Mouse (Mus musculus) olfactory bulb, adult 2 months (tissue): ENCODE data around the gene Stat3. TPM values are rescaled to one million over a fixed set of nuclear protein-coding genes. Genes with fewer than 3 reads are reported as not detected.

Experiments used
- H3K27ac ChIP-seq: fragments of 200-500 bp; 2 replicates; pipeline ENCODE4 v1.5.1; 2012; ENCODE audit warnings: low read depth, low read length; ENCODE audit not compliant: insufficient read depth
- H3K4me1 ChIP-seq: fragments of 200-500 bp; 2 replicates; pipeline ENCODE4 v1.6.1; 2012; ENCODE audit warnings: low read length; ENCODE audit not compliant: control insufficient read depth, insufficient read depth
- H3K4me3 ChIP-seq: fragments of 200-500 bp; 2 replicates; pipeline ENCODE4 v1.5.1; 2012; ENCODE audit warnings: mild to moderate bottlenecking, low read depth, low read length, moderate library complexity; ENCODE audit not compliant: insufficient read depth
- CTCF ChIP-seq: fragments of 200-500 bp; IDR thresholded peaks from 2 replicates; pipeline ENCODE4 v1.5.1; 2012; ENCODE audit warnings: low read depth, mild to moderate bottlenecking, low read length, moderate library complexity; ENCODE audit not compliant: insufficient read depth
- POLR2A ChIP-seq: fragments of 200-500 bp; IDR thresholded peaks from 2 replicates; pipeline ENCODE4 v1.6.1; 2012; ENCODE audit warnings: mild to moderate bottlenecking, low read depth, low read length, moderate library complexity; ENCODE audit not compliant: insufficient read depth
- WGBS: fragments of 180-500 bp; shearing (Covaris S2); methylation state at CpG from one replicate; pipeline ENCODE4 v1.1.7; 2018; 5-methylcytosine and 5-hydroxymethylcytosine counted together
- polyA plus RNA-seq: library from polyadenylated mRNA; stranded (reverse); fragments of >200 nt; gene quantifications from 2 replicates; pipeline ENCODE4 v1.2.4, GENCODE M21; 2012; ENCODE audit warnings: low replicate concordance; ENCODE audit not compliant: missing spikeins, insufficient read depth, insufficient read length

Stat3 gene
- polyA plus RNA-seq, 1 experiment = not detected

DNA sequence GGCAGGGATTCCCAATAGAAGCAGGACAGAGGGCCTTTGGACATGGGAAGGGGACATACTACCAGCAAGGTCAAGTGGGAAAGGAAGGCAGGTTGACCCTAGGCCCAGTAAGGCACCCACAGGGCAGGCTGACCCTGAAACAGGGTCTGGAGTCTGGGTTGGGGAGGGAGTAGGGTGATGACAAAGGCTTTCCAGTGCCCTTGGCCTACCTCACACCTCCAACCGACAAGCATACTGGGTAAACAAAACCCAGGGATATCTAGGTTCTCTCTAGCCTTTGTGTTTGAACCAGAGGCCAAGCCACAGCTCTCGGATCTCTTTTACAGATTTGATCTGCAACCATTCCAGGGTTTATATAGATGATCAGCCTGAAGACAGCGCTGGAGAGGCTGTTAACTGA lies 51.6 kb downstream of the Stat3 start:
- H3K4me3 ChIP-seq = no peak overlapping the region
- no peak overlapping the region for H3K27ac ChIP-seq
- no peaks in the 10 kb centered on the region; the same call in 1 of the 2 replicates for H3K4me1 ChIP-seq
- no peak for TF ChIP-seq CTCF
- TF ChIP-seq POLR2A = no peak
- WGBS = 90% methylated on average over 3 of the region's 3 CpGs

DNA sequence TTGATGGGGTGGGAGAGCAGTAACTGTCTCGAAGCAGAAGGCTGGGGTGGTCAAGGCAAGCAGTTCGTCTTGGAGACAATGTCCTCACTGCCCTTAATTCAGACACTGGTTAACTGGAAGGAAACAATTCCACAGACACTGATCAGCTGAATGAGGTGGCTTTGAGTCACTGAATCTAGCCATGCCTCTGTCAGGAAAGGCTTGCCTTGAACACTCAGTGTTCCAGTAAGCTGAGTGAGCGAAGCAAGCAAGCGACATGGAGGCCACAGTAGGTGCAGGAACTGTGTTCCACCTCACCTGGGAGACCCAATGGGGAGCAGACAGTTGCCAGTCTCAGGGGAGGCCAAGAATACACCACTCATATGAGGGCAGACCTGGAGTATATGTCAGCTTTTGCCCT lies 52.1 kb downstream of the Stat3 start:
- WGBS = 90% methylated on average over 4 of the region's 4 CpGs
- no peak overlapping the region for H3K27ac ChIP-seq
- TF ChIP-seq CTCF = no peak
- TF ChIP-seq POLR2A = no peak
- no peaks in the 10 kb centered on the region; the same call in 1 of the 2 replicates for H3K4me1 ChIP-seq
- H3K4me3 ChIP-seq = no peak overlapping the region

DNA sequence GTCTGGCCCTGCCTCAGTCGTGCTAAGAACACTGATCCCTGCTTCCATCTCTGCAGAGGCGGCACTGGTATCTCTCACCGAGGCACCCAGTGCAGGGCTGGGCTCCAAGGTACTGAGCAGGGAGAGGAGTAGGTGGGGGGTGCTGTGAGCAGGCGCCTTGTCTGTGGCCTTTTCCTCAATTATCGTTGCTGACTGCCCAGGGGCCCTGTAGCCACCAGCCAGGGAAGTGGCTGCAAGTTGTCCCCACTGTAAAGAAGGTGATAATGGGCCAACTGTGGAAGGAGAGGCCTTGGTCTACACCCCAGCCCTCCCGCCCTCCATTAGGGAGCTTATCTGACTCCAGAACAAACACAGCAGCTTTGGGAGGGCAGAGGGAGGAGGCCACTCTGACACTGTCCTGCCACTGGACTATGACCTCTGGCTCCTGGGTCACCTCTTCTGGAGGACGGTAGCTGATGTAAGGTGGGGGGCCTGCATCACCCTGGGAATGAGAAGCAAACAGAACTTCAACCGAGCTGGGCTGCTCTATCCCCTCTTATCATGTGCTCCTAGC lies 53.1 kb downstream of the Stat3 start:
- 82% methylated on average over 8 of the region's 8 CpGs for WGBS
- TF ChIP-seq POLR2A (no peak), CTCF (no peak)
- Histone ChIP-seq H3K4me3 (no peak overlapping the region), H3K4me1 (no peaks in the 10 kb centered on the region), H3K27ac (no peak overlapping the region)

DNA sequence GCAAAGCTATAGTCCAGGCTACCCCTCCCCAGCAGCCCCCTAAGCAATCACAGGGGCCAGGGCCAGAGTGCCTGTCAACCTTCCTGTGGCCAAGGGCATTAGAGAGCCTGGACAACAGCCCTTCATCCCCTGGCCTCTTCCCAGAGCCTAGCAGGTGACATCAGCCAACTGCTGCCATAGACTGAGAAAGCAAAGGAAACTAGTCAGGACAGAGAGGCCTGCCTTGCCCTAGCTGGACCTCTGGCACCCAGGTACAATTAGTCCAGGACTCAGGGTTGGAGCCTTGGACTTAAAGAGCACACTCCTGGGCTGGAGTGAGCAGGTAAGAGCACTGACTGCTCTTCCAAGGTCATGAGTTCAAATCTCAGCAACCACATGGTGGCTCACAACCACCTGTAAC lies 53.9 kb downstream of the Stat3 start:
- no peaks in the 10 kb centered on the region for H3K4me1 ChIP-seq
- H3K27ac ChIP-seq = no peak overlapping the region
- no peak overlapping the region for H3K4me3 ChIP-seq
- TF ChIP-seq POLR2A = no peak
- TF ChIP-seq CTCF = no peak

DNA sequence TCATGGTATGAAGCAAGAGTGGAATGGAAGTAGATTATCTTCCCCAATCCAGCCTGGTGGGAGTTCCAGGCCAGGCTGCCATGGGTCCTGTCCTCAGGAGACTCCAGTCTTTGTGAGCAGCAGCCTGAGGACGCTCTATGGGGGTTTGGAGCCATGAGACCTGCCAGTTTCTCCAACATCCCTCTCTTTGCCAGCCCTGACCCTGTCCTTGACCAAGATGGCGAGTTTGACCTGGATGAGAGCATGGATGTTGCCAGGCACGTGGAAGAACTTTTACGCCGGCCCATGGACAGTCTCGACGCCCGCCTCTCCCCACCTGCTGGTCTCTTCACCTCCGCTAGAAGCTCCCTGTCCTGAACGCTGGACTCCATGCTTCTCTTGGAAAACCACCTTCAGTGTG lies 55.7 kb downstream of the Stat3 start:
- TF ChIP-seq POLR2A (no peak), CTCF (no peak)
- no peaks in the 10 kb centered on the region for H3K4me1 ChIP-seq
- WGBS = 95% methylated on average over 10 of the region's 10 CpGs
- H3K4me3 ChIP-seq = no peak overlapping the region
- H3K27ac ChIP-seq = no peak overlapping the region

DNA sequence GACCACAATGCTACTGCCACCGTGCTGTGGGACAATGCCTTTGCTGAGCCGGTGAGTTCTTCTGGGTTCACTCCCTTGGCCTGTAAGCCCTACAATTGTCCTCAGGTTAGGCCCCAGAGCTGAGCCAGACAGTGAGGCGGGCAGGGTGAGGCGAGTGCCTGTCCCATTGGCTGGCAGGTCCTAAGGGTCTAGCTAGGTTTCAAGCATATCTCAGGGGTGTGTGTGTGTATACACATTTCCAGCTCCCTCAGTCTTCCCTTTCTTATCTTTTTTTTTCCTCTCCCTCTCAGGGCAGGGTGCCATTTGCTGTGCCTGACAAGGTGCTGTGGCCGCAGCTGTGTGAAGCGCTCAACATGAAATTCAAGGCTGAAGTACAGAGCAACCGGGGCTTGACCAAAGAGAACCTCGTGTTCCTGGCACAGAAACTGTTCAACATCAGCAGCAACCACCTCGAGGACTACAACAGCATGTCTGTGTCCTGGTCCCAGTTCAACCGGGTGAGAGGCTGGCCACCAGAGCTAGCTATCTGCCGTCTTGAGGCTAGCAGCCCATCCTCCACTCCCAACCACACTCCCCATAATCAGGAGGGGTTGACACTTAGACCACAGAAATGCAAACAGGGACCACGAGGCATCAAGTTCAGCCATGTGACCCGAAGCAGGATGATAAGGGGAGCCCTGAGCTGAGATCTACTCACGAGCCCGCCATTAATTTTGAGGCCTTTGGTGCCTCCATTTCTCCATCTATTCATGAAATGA lies 59.8 kb downstream of the Stat3 start:
- no peak for TF ChIP-seq CTCF
- TF ChIP-seq POLR2A = no peak
- H3K4me3 ChIP-seq = no peak overlapping the region
- WGBS = 83% methylated on average over 15 of the region's 15 CpGs

DNA sequence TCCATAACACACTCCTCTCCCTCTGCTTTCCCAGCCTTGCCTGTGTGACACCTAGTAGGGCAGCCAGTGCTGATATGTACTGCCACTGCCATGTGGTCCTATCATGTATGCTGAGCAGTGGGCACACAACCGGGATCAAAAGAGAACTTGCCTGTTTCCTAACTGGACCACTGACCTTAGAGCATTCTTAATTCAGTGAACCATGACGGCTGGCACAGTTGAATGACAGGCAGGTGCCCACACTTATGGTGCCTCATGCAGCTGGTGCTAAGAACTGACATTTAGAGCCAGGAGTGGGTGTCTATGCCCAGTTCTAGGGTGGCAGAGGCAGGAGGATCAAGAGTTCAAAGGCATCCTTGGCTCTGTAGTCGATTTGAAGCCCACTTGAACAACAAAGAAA lies 63.6 kb downstream of the Stat3 start:
- WGBS = 73% methylated on average over 3 of the region's 3 CpGs
- Histone ChIP-seq H3K4me1 (no peaks in the 10 kb centered on the region), H3K27ac (no peak overlapping the region), H3K4me3 (no peak overlapping the region)
- no peak for TF ChIP-seq POLR2A
- TF ChIP-seq CTCF = no peak

More for the DNA sequence above, 59.8 kb downstream of the Stat3 start:
- H3K27ac ChIP-seq = no peak overlapping the region
- H3K4me1 ChIP-seq = no peaks in the 10 kb centered on the region

DNA sequence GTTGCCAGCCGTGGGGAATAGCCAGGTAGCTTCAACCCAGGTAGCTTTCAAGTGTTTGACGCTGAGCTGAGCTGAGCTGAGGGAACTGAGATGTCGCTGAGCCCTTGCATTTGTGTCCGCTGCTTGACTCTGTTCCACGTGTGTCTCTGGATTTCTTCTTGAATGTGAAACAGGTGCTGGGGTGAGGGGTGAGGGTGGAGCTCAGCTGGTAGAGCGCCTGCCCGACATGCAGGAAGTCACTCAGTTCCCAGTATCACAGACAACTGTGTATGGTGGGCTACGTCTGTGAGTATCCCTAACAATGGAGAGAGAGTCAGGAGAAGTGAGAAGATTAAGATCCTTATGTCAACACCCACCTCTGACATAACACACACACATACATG lies 68.4 kb downstream of the Stat3 start:
- no peaks in the 10 kb centered on the region for H3K4me1 ChIP-seq
- no peak for TF ChIP-seq POLR2A
- TF ChIP-seq CTCF = no peak
- H3K27ac ChIP-seq = no peak overlapping the region
- WGBS = 82% methylated on average over 8 of the region's 8 CpGs
- no peak overlapping the region for H3K4me3 ChIP-seq

DNA sequence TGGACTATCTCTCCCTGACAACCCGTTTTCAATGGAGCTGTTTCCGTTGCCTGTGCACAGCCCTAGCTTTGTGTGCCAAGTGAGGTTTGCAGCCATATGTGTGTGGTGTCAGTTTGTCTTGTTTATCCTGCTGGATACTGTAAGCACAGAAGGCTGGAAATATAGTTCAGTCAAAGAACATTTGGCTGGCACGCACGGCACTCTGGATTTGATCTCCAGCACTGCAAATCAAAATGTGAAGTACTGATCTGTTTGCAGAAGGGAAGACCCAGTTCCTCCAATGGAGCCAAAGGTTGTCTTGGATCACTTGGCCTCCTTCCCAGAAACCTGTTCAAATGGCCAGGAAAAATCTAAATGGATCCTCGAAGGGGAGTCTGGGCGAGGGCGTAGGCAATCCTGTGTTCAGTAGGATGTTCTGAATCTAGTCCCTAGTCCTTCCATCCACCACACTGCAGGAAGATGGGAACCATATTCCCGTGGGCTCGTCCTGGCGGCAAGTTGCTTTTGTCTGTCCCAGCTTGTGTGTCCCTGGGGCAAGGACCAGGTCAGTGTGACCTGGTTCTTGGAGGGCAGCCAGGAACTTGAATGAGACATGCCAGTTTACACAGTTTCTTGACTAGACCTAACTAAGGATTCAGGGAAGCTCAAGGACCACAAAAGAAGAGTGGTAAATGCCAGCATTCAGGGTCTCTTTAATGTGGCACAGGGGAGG lies 68.9 kb downstream of the Stat3 start:
- TF ChIP-seq CTCF = no peak
- no peak for TF ChIP-seq POLR2A
- H3K4me3 ChIP-seq = no peak overlapping the region
- no peak overlapping the region for H3K27ac ChIP-seq
- no peaks in the 10 kb centered on the region for H3K4me1 ChIP-seq
- 70% methylated on average over 10 of the region's 10 CpGs for WGBS
